Mouse (Mus musculus) C2C12 (cell line): ENCODE measurements around the gene Fcgrt.

ENCODE experiments used
- CEBPB ChIP-seq: IDR thresholded peaks from one replicate; pipeline ENCODE4 v1.6.1; 2011; ENCODE audit warnings: low read depth, mild to moderate bottlenecking, control low read depth, moderate library complexity
- CTCF ChIP-seq: IDR thresholded peaks from one replicate; pipeline ENCODE4 v1.5.1; 2011; ENCODE audit not compliant: control insufficient read depth, insufficient read depth, insufficient read length
- MAX ChIP-seq: IDR thresholded peaks from one replicate; pipeline ENCODE4 v1.6.1; 2011; ENCODE audit warnings: mild to moderate bottlenecking, control low read depth
- MYOD1 ChIP-seq: IDR thresholded peaks from one replicate; pipeline ENCODE4 v1.6.1; 2011; ENCODE audit warnings: low read depth; ENCODE audit not compliant: control insufficient read depth, insufficient read length
- MYOG ChIP-seq: IDR thresholded peaks from one replicate; pipeline ENCODE4 v1.6.1; 2011; ENCODE audit not compliant: control insufficient read depth, insufficient read length; ENCODE audit errors: extremely low read depth
- USF1 ChIP-seq: IDR thresholded peaks from one replicate; pipeline ENCODE4 v1.6.1; 2011; ENCODE audit warnings: low read depth, mild to moderate bottlenecking, control low read depth, moderate library complexity

GRCm38 (mm10) chr7:45056329-45056971 lies 47.2 kb downstream of the Fcgrt start:
- TF ChIP-seq CTCF (no peak), MAX (no peak), MYOG (no peak), CEBPB (no peak), MYOD1 (no peak), USF1 (no peak)
